Mouse (Mus musculus) stomach, postnatal 0 days (tissue): ENCODE results near the gene Skor1. TPM values are rescaled to one million over a fixed set of nuclear protein-coding genes. Genes with fewer than 3 reads are reported as not detected.

Source experiments
- ATAC-seq: fragments of 200-750 bp; cut with Nextera tagmentation; 2 replicates; pipeline ENCODE4 v1.8.0; 2017; ENCODE audit not compliant: low FRiP score, low TSS enrichment
- DNase-seq: peaks from one replicate; pipeline ENCODE4 v3.0.0-alpha.2; 2016; ENCODE audit warnings: low spot score
- H3K27ac ChIP-seq: fragments of 300-500 bp; sonication (generic); replicated peaks from 2 replicates; pipeline ENCODE4 v1.5.1; 2014; ENCODE audit warnings: mild to moderate bottlenecking, control low read depth
- H3K27me3 ChIP-seq: fragments of 300-500 bp; sonication (generic); 2 replicates; pipeline ENCODE4 v1.6.1; 2014; ENCODE audit warnings: low read length; ENCODE audit not compliant: control insufficient read depth, insufficient read depth
- H3K36me3 ChIP-seq: fragments of 300-500 bp; sonication (generic); 2 replicates; pipeline ENCODE4 v1.6.1; 2014; ENCODE audit warnings: low read length, mixed read lengths; ENCODE audit not compliant: control insufficient read depth, insufficient read depth
- H3K4me1 ChIP-seq: fragments of 300-500 bp; sonication (generic); replicated peaks from 2 replicates; pipeline ENCODE4 v1.6.1; 2014; ENCODE audit warnings: antibody characterized with exemption; ENCODE audit not compliant: control insufficient read depth, insufficient read depth
- H3K4me2 ChIP-seq: fragments of 300-500 bp; sonication (generic); replicated peaks from 2 replicates; pipeline ENCODE4 v1.6.1; 2014; ENCODE audit warnings: low read depth, mild to moderate bottlenecking, control low read depth, moderate library complexity
- H3K4me3 ChIP-seq: fragments of 300-500 bp; sonication (generic); 2 replicates; pipeline ENCODE4 v1.5.1; 2014; ENCODE audit warnings: low read depth, low read length, control low read depth
- H3K9ac ChIP-seq: fragments of 300-500 bp; sonication (generic); 2 replicates; pipeline ENCODE4 v1.6.1; 2014; ENCODE audit warnings: mild to moderate bottlenecking, low read length, control low read depth, mixed read lengths
- H3K9me3 ChIP-seq: fragments of 300-500 bp; sonication (generic); 2 replicates; pipeline ENCODE4 v1.6.1; 2016; ENCODE audit warnings: low read length; ENCODE audit not compliant: control insufficient read depth
- CTCF ChIP-seq: IDR thresholded peaks from 2 replicates; pipeline ENCODE4 v1.5.1; 2016; ENCODE audit warnings: antibody characterized with exemption, low read depth, mild to moderate bottlenecking, moderate library complexity
- EP300 ChIP-seq: optimal IDR thresholded peaks from 2 replicates; pipeline ENCODE3; 2016; ENCODE audit warnings: antibody characterized with exemption
- WGBS: fragments of 180-500 bp; shearing (Covaris S2); extraction: QIAGEN DNeasy Blood & Tissue Kit; methylation state at CpG from one replicate; pipeline ENCODE4 v1.1.7; 2014; 5-methylcytosine and 5-hydroxymethylcytosine counted together
- polyA plus RNA-seq: library from polyadenylated mRNA; unstranded; fragments of >200 nt; fragmentation: Nextera tagmentation; extraction: Ambion mirVana; gene quantifications from 2 replicates; pipeline ENCODE4 v1.2.1, GENCODE M21; 2015

The Skor1 gene
- polyA plus RNA-seq, 1 experiment from 2014 or later, result not detected

DNA sequence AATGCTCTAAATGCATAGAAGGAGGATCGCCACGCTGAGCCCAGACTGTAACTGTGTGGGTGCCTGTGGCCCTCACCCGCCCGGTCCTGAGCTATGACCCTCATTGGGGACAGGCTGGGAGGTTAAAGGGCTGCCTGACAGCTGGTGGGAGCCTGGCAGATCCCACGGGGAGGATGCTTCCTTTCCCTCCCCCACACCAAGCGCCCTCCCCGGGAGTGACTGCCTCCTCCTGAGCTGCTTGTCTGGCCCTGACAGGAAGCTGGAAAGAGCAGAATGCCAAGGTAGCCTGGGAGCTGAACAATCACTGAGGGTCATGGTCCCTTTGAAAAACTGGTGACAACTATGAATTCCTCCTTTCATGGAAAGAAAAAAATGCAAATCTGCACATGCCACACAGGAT is 38.5 kb upstream of the Skor1 start:
- ATAC-seq, result no peak
- H3K27me3 ChIP-seq, result no peaks in the 10 kb centered on the region
- H3K4me2 ChIP-seq, result no peak overlapping the region
- no peak overlapping the region for H3K4me3 ChIP-seq
- TF ChIP-seq CTCF (no peak), EP300 (no peak)
- 42% methylated on average over 7 of the region's 7 CpGs for WGBS
- H3K4me1 ChIP-seq, result no peaks in the 10 kb centered on the region
- H3K9ac ChIP-seq, result no peak overlapping the region
- H3K36me3 ChIP-seq, result no peaks in the 10 kb centered on the region; the same call in 1 of the 2 replicates
- no peak overlapping the region for H3K27ac ChIP-seq
- no peaks in the 10 kb centered on the region for H3K9me3 ChIP-seq
- no peak for DNase-seq

DNA sequence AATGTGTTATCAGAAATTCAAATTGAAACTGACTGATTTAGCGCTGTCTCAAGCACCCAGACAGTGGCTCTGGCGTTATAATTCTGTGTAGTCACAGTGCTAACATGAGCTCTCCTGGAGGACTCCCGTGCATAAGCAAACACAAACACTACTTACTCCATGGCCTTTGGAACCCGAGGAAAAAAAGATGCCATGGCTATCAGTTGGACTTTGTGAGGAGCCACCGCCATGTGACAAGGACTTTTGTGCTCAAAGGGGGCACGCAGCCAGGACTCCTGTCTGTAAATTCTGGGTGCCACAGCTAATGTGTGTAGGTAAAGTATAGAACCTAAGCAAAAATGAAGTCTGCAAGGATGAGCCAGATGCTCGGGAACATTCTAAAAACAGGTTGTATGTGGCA is 36.5 kb upstream of the Skor1 start:
- no peak overlapping the region for H3K27ac ChIP-seq
- no peaks in the 10 kb centered on the region for H3K9me3 ChIP-seq
- no peaks in the 10 kb centered on the region for H3K36me3 ChIP-seq
- no peak overlapping the region for H3K4me3 ChIP-seq
- H3K9ac ChIP-seq, result no peak overlapping the region
- H3K4me1 ChIP-seq, result no peaks in the 10 kb centered on the region
- H3K4me2 ChIP-seq, result no peak overlapping the region
- ATAC-seq (no peak), DNase-seq (no peak)
- H3K27me3 ChIP-seq, result no peaks in the 10 kb centered on the region
- WGBS, result 68% methylated on average over 7 of the region's 7 CpGs
- TF ChIP-seq CTCF (no peak), EP300 (no peak)

DNA sequence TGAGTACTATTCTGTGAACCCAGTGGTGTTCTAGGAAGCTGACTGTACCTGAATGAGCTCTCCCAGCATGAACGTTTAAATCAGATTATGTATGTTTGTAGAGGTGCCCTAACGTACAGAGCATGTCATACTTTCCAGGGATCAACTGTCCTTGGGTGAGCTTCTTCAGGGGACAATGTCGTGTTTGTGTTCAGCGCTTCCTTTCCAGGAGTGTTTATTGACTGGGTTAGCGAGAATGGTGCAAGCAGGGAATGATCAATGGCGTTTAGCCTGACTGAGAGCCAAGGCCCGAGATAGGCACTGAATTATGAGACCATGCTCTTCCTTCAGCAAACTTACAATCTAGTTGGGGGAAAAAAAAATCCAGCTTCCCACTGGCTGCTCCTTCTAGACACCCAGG is 35.1 kb upstream of the Skor1 start:
- Histone ChIP-seq H3K4me1 (no peaks in the 10 kb centered on the region), H3K9ac (no peak overlapping the region), H3K9me3 (no peaks in the 10 kb centered on the region), H3K27ac (no peak overlapping the region), H3K27me3 (no peaks in the 10 kb centered on the region), H3K4me3 (no peak overlapping the region), H3K36me3 (no peaks in the 10 kb centered on the region), H3K4me2 (no peak overlapping the region)
- DNase-seq (no peak), ATAC-seq (no peak)
- WGBS, result 60% methylated on average over 7 of the region's 7 CpGs
- TF ChIP-seq EP300 (no peak), CTCF (no peak)

DNA sequence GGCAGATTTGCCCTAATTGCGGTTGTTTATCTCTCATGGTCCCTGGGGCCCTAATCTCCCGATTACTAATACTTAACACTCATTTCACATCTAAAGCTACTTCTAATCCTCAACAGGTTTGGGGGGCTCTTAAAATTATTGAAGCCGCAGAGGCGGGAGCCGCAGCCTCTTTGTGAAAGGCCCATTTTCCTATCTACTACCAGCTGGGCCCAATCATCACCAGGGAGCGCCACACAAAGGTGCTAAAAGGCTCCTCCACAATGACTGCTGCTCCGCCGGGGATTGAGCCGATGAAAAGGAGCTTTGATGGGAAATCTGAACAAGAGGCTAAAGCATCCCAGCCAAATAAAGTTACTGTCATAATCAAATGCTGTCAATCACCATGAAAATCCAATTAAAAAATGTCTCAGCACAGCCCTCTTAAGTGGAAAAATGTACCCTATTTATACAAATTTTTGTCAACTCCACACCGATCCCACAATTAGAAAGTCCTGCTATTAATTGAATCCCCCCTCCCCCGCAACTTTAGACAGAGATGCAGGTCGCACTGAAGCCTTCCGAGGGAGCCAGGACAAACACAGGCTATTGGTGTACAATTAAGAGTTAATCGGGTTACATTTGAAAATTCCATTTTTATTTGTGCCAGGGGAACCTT is 33.7 kb upstream of the Skor1 start:
- no peak overlapping the region for H3K4me3 ChIP-seq
- H3K27ac ChIP-seq, result no peak overlapping the region
- TF ChIP-seq CTCF (no peak), EP300 (no peak)
- no peaks in the 10 kb centered on the region for H3K4me1 ChIP-seq
- no peak for ATAC-seq
- H3K36me3 ChIP-seq, result no peaks in the 10 kb centered on the region
- 62% methylated on average over 14 of the region's 14 CpGs for WGBS
- no peak for DNase-seq
- H3K9me3 ChIP-seq, result no peaks in the 10 kb centered on the region
- no peaks in the 10 kb centered on the region for H3K27me3 ChIP-seq
- no peak overlapping the region for H3K4me2 ChIP-seq
- H3K9ac ChIP-seq, result no peak overlapping the region

DNA sequence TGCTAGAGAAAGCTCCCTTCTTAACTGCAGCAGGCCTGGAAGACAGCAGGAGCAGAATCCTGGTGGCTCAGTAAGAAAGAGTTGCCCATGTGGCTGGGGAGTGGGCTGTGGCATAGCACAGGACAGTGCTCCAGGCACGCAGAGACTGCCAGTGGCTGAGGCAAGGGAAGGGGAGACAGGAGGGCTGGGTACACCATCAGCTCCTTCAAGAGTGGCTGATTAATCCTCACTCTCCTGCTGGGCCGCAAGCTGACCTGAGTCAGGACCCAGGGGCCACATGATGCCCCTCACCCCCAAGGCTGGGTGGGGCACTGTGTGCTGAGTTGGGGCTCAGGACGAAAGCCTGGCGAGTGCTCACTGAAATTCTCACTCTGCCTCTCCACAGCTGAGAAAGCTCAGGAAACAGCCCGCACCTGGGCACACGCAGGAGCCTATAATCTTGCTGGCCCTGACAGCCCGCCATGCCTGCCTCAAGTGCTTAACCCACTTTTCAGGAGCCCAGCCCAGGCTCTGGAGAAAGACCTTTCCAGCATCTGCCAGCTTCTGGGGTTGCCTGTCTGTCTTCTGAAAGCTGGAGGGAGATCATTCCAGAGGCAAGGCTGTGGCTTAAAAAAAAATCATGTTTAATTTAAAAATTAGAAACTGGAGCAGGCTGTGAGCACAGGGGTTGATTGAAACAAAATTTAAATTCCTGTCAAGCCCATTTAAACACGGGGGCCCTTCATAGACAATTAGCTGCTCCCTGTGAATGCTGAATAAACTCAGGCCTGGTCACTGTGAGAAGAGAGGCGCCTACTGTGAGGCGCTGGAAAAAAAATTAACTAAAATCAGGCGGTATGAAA is 32.8 kb upstream of the Skor1 start:
- no peak overlapping the region for H3K4me2 ChIP-seq
- H3K36me3 ChIP-seq, result no peaks in the 10 kb centered on the region
- no peak for DNase-seq
- H3K9ac ChIP-seq, result no peak overlapping the region
- no peak overlapping the region for H3K27ac ChIP-seq
- TF ChIP-seq EP300, result no peak
- no peak for TF ChIP-seq CTCF
- no peaks in the 10 kb centered on the region for H3K27me3 ChIP-seq
- no peaks in the 10 kb centered on the region for H3K9me3 ChIP-seq
- no peaks in the 10 kb centered on the region for H3K4me1 ChIP-seq
- ATAC-seq, result no peak
- no peak overlapping the region for H3K4me3 ChIP-seq
- 67% methylated on average over 11 of the region's 11 CpGs for WGBS

DNA sequence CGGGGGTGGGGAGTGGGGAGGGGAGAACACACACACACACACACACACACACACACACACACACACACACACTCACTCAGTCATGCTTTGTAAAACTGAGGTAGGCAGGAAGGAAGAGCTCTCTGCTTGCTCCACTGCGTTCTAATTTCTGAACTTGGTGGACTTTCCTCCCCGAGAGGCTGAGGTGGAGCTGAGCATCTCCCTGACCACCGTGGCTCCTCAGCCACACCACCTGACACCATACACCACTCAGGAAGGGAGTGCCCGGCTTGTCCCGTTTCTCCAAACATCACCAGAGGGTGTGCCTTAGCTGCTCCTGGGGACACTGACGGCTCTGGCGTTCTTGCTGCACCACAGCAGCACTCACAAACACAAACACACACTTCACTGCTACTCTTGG is 29.5 kb upstream of the Skor1 start:
- no peak overlapping the region for H3K9ac ChIP-seq

More for the DNA sequence above, 29.5 kb upstream of the Skor1 start:
- no peaks in the 10 kb centered on the region for H3K36me3 ChIP-seq
- TF ChIP-seq CTCF (no peak), EP300 (no peak)
- no peak for ATAC-seq
- no peak for DNase-seq
- no peak overlapping the region for H3K4me3 ChIP-seq
- no peaks in the 10 kb centered on the region for H3K27me3 ChIP-seq
- WGBS, result 72% methylated on average over 8 of the region's 8 CpGs
- no peaks in the 10 kb centered on the region for H3K9me3 ChIP-seq
- H3K27ac ChIP-seq, result no peak overlapping the region
- H3K4me1 ChIP-seq, result no peaks in the 10 kb centered on the region
- no peak overlapping the region for H3K4me2 ChIP-seq
